Mouse (Mus musculus) embryonic facial prominence, embryonic 14.5 days (tissue): Measurements from ENCODE around the gene Ednra. TPM values are rescaled to one million over a fixed set of nuclear protein-coding genes. Genes with fewer than 3 reads are reported as not detected.

Experiments
- ATAC-seq: fragments of 200-750 bp; cut with Nextera tagmentation; 2 replicates; pipeline ENCODE4 v1.8.0; 2017; ENCODE audit warnings: low read depth, moderate number of reproducible peaks, moderate TSS enrichment
- DNase-seq: peaks from one replicate; pipeline ENCODE4 v3.0.0-alpha.2; 2015; ENCODE audit warnings: low spot score
- H3K27ac ChIP-seq: fragments of 300-500 bp; sonication (generic); replicated peaks from 2 replicates; pipeline ENCODE4 v1.5.1; 2014; ENCODE audit warnings: low read depth, mild to moderate bottlenecking, low read length, moderate library complexity
- H3K27me3 ChIP-seq: fragments of 300-500 bp; sonication (generic); replicated peaks from 2 replicates; pipeline ENCODE4 v1.6.1; 2014; ENCODE audit warnings: low read length; ENCODE audit not compliant: control insufficient read depth, insufficient read depth
- H3K36me3 ChIP-seq: fragments of 300-500 bp; sonication (generic); 2 replicates; pipeline ENCODE4 v1.6.1; 2014; ENCODE audit warnings: low read length, mixed read lengths; ENCODE audit not compliant: control insufficient read depth, insufficient read depth
- H3K4me1 ChIP-seq: fragments of 300-500 bp; sonication (generic); 2 replicates; pipeline ENCODE4 v1.6.1; 2014; ENCODE audit warnings: antibody characterized with exemption, low read length; ENCODE audit not compliant: control insufficient read depth, insufficient read depth
- H3K4me2 ChIP-seq: fragments of 300-500 bp; sonication (generic); 2 replicates; pipeline ENCODE4 v1.6.1; 2014; ENCODE audit warnings: low read depth, mild to moderate bottlenecking, low read length, moderate library complexity, mixed read lengths
- H3K4me3 ChIP-seq: fragments of 300-500 bp; sonication (generic); 2 replicates; pipeline ENCODE4 v1.5.1; 2014; ENCODE audit warnings: low read depth, mild to moderate bottlenecking, low read length
- H3K9ac ChIP-seq: fragments of 300-500 bp; sonication (generic); 2 replicates; pipeline ENCODE4 v1.6.1; 2014; ENCODE audit warnings: low read depth, mild to moderate bottlenecking, low read length, moderate library complexity, mixed read lengths
- H3K9me3 ChIP-seq: fragments of 300-500 bp; sonication (generic); 2 replicates; pipeline ENCODE4 v1.6.1; 2016; ENCODE audit warnings: low read length; ENCODE audit not compliant: control insufficient read depth
- WGBS: fragments of 180-500 bp; shearing (Covaris S2); extraction: QIAGEN DNeasy Blood & Tissue Kit; methylation state at CpG from one replicate; pipeline ENCODE4 v1.1.7; 2014; 5-methylcytosine and 5-hydroxymethylcytosine counted together
- polyA plus RNA-seq: library from polyadenylated mRNA; unstranded; fragments of >200 nt; fragmentation: Nextera tagmentation; extraction: Ambion mirVana; gene quantifications from 2 replicates; pipeline ENCODE4 v1.2.1, GENCODE M21; 2014

Ednra gene
- polyA plus RNA-seq, 1 experiment from 2014 or later: 28.7 TPM

DNA sequence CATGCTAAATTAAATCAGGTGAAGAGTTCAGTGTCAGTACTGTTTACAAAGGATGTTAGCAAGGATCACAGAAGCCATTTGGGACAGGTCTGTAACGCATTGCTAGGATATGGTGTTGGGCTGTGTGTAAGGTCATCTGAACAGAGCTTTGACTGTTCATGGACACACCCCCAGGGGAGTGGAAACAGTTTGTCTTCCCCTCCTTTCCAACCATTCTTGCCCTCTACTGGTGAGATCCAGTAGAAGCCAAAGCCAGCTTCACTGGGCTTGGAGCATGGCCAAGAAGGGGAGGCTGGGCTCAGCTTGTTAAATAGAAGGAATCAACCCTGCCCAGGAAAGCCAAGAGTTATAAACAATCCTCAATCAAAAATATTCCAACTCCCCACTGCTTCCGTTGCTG lies 106.3 kb downstream of the Ednra start:
- no peaks in the 10 kb centered on the region for H3K4me1 ChIP-seq
- ATAC-seq (0 out of 2 replicates have a peak, but pooled peaks have one; percentile 33), DNase-seq (peak; percentile 72)
- H3K27me3 ChIP-seq: no peaks in the 10 kb centered on the region
- H3K9me3 ChIP-seq: no peaks in the 10 kb centered on the region
- no peak overlapping the region for H3K9ac ChIP-seq
- no peak overlapping the region for H3K4me2 ChIP-seq
- H3K4me3 ChIP-seq: no peak overlapping the region
- no peaks in the 10 kb centered on the region for H3K36me3 ChIP-seq
- 49% methylated on average over 2 of the region's 2 CpGs for WGBS
- no peak overlapping the region for H3K27ac ChIP-seq

Other genes with a start within 250 kb of the Ednra start
- gene Arhgap10, start 206.5 kb downstream of the Ednra start, polyA plus RNA-seq: 25.9 and 29.2 TPM in 2 replicates
- gene Prmt9, start 175.1 kb downstream of the Ednra start, polyA plus RNA-seq: 16.7 and 19.8 TPM in 2 replicates
- 33.2 and 35.2 TPM in 2 replicates for gene Tmem184c, start 113.8 kb downstream of the Ednra start, polyA plus RNA-seq